In the genomic region with DNA sequence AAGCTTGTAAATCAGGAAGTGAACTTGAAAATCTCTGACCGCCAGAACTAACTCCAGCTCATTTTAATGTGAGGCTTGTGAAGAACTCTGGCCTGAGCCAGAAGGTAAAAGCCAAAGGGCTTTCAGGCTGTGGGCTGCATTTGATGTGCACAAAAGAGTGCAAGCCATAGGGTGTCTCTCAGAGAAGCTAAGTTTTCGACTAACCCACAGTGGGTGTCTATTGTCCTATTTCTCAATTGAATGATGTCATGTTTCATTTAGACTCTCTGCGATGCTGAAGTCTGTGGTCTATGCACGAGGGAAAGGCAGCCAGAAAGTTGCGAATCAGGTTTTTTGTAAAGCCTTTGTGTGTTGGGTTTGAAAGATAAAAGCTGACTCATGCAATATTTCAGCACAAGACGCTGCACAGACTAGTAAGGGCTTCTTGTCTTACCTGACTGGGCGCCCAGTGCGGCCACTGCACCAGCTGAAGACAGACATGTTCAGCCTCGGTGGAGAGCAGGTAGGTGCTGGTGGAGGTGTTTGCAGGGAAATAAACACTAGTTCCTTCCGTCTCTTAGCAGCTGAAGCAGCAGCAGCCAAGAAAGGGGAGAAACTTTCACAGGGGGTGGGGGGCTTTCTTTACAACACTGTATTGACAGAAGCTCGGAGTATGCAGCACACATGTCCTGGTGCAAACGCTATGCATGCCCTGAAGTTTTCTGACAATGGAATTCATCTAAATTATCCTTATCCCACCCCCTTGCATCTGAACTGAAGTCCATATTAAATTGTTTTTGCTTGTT, we compare ENCODE assay signal across 9 mouse cellular contexts.
DNase-seq lines count a peak whose midpoint lies in the region; ATAC-seq lines count a peak whose summit lies in the region.
"Had no signal": no experiment of that assay in that cellular context is flagged by ENCODE, and none has a peak within 500 bp of the region (broad histone marks: within the 10 kb centered on the region; RNA-seq: fewer than 3 reads in every experiment).

No protein-coding gene starts in this region.

- peak overlapping the region; percentile 58 for H3K4me2 ChIP-seq in midbrain, embryonic 13.5 days (replicated peaks)

- H3K9me3 ChIP-seq in midbrain, embryonic 13.5 days: no peaks in the 10 kb centered on the region

- no peaks in the 10 kb centered on the region for H3K27me3 ChIP-seq in midbrain, embryonic 13.5 days

- H3K9ac ChIP-seq in midbrain, embryonic 13.5 days (replicated peaks): peak overlapping the region; percentile 54

- H3K36me3 ChIP-seq in midbrain, embryonic 13.5 days: no peaks in the 10 kb centered on the region

- peak; percentile 39 to 42; a peak in 3 of 4 replicates for ATAC-seq in hematopoietic stem cell, adult 5-6 weeks (replicated peaks in 1 of 2; ENCODE audit: insufficient read depth in 1 of 2, low FRiP score in 2 of 2, low TSS enrichment in 1 of 2, low read depth in 1 of 2, poor library complexity in 2 of 2, severe bottlenecking in 2 of 2)
- ATAC-seq in midbrain, embryonic 13.5 days: peak; percentile 83

- 2% methylated on average over 12 of the region's 12 CpGs for WGBS in midbrain, embryonic 13.5 days

- peak overlapping the region; percentile 75 for H3K27ac ChIP-seq in midbrain, embryonic 13.5 days

- H3K4me1 ChIP-seq in midbrain, embryonic 13.5 days (replicated peaks): peaks cover 40% of the 10 kb centered on the region

- DNase-seq in Muller cell, postnatal 12 days (ENCODE audit: inconsistent ontology term): peak; percentile 79
- peak; percentile 38 for DNase-seq in brain, adult 2 months (ENCODE audit: low read depth, low spot score)
- DNase-seq in cerebellum, postnatal 36 days: no peak
- DNase-seq in kidney, adult 9 months: no peak
- no peak for DNase-seq in liver
- DNase-seq: adrenal gland, postnatal 10 days; heart, postnatal 4 days had no signal

- H3K4me3 ChIP-seq in midbrain, embryonic 13.5 days (replicated peaks): peak overlapping the region; percentile 35

Comparison
In these comparisons a context has a peak if more than half of its experiments do, and no peak if none do; other contexts are left out.
1. DNase-seq: peak in Muller cell, postnatal 12 days (single experiment) and brain, adult 2 months (single experiment); none in cerebellum, postnatal 36 days (0 of 2), kidney, adult 9 months (single experiment) and liver (single experiment).